Mouse (Mus musculus) myocyte (in vitro differentiated cells): ENCODE results near the gene Cask. TPM values are rescaled to one million over a fixed set of nuclear protein-coding genes. Genes with fewer than 3 reads are reported as not detected.
"Not testable (repeated sequence)": the region's sequence is repeated elsewhere in the genome, so short reads cannot be mapped to it uniquely, and the experiment has no call there.

Experiments used
- H3K27me3 ChIP-seq: one replicate; pipeline ENCODE4 v1.6.1; 2011; ENCODE audit not compliant: control insufficient read depth, insufficient read depth, insufficient read length
- H3K36me3 ChIP-seq: one replicate; pipeline ENCODE4 v1.6.1; 2011; ENCODE audit not compliant: control insufficient read depth, insufficient read depth
- H3K4me2 ChIP-seq: one replicate; pipeline ENCODE4 v1.6.1; 2011; ENCODE audit warnings: low read depth, control low read depth
- H3K4me3 ChIP-seq: one replicate; pipeline ENCODE4 v1.5.1; 2011; ENCODE audit warnings: mild to moderate bottlenecking, control low read depth, moderate library complexity
- H3K79me2 ChIP-seq: one replicate; pipeline ENCODE4 v1.6.1; 2011; ENCODE audit not compliant: control insufficient read depth, insufficient read depth
- H3ac ChIP-seq: one replicate; pipeline ENCODE4 v1.6.1; 2011; ENCODE audit not compliant: control insufficient read depth, insufficient read length
- CEBPB ChIP-seq: IDR thresholded peaks from 2 replicates; pipeline ENCODE4 v1.6.1; 2011; ENCODE audit warnings: mild to moderate bottlenecking, moderate library complexity; ENCODE audit not compliant: poor library complexity, insufficient read depth, severe bottlenecking
- E2F4 ChIP-seq: IDR thresholded peaks from one replicate; pipeline ENCODE4 v1.6.1; 2011; ENCODE audit warnings: mild to moderate bottlenecking, control low read depth, moderate library complexity; ENCODE audit not compliant: insufficient read depth
- MAX ChIP-seq: IDR thresholded peaks from one replicate; pipeline ENCODE4 v1.6.1; 2011; ENCODE audit warnings: low read depth, mild to moderate bottlenecking, control low read depth
- MYOD1 ChIP-seq, 3 experiments: IDR thresholded peaks; one replicate each; pipeline ENCODE4 v1.6.1; 2011; ENCODE audit warnings: control low read depth in 2 of 3, low read depth in 2 of 3, mild to moderate bottlenecking in 2 of 3, moderate library complexity in 1 of 3; ENCODE audit not compliant: insufficient read length in 2 of 3, control insufficient read depth in 1 of 3
- MYOG ChIP-seq, 3 experiments: IDR thresholded peaks; one replicate each; pipeline ENCODE4 v1.6.1; 2011; ENCODE audit warnings: control low read depth in 2 of 3, low read depth in 2 of 3, mild to moderate bottlenecking in 2 of 3; ENCODE audit not compliant: insufficient read length in 2 of 3, control insufficient read depth in 1 of 3, insufficient read depth in 1 of 3
- POLR2A ChIP-seq: IDR thresholded peaks from one replicate; pipeline ENCODE4 v1.6.1; 2011; ENCODE audit warnings: low read depth, mild to moderate bottlenecking, control low read depth, moderate library complexity; ENCODE audit not compliant: insufficient read length
- POLR2AphosphoS2 ChIP-seq: IDR thresholded peaks from one replicate; pipeline ENCODE4 v1.6.1; 2011; ENCODE audit warnings: low read depth, control low read depth; ENCODE audit not compliant: insufficient read length
- REST ChIP-seq: IDR thresholded peaks from one replicate; pipeline ENCODE4 v1.6.1; 2011; ENCODE audit warnings: mild to moderate bottlenecking, control low read depth, moderate library complexity; ENCODE audit not compliant: insufficient read depth, insufficient read length
- SRF ChIP-seq: IDR thresholded peaks from one replicate; pipeline ENCODE4 v1.6.1; 2011; ENCODE audit warnings: low read depth; ENCODE audit not compliant: control insufficient read depth, insufficient read length
- TCF12 ChIP-seq: IDR thresholded peaks from one replicate; pipeline ENCODE4 v1.6.1; 2011; ENCODE audit warnings: mild to moderate bottlenecking, control low read depth; ENCODE audit not compliant: poor library complexity, insufficient read depth, severe bottlenecking
- TCF3 ChIP-seq: IDR thresholded peaks from one replicate; pipeline ENCODE4 v1.6.1; 2011; ENCODE audit warnings: low read depth, control low read depth; ENCODE audit not compliant: insufficient read length
- USF1 ChIP-seq: IDR thresholded peaks from one replicate; pipeline ENCODE4 v1.6.1; 2011; ENCODE audit warnings: low read depth, mild to moderate bottlenecking, control low read depth, moderate library complexity
- polyA plus RNA-seq: library from polyadenylated mRNA; unstranded; fragments of >200 nt; fragmentation: generic; extraction: Trizol; gene quantifications from one replicate; pipeline ENCODE4 v1.2.1, GENCODE M21; 2012; ENCODE audit warnings: missing spikeins

Cask gene
- polyA plus RNA-seq, 1 experiment = 12.0 TPM

DNA sequence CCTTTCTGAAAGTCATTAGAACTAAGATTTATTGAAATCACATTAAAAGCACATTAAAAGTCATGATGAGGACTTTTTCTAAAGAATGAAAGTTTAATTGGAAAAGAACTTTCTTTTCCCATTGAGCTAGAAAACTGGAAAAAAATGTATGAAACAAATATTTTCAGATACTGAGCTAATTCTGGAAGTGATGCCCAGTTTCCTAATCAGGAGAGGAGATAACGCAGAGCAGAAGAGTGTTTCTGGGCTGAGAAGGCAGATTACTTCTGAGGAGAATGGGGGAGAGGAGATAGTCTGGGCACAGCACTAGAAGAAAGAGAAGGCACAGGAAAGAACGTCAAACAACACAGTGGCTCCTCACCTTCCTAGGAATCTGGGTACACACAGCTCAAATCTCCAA lies 110.1 kb downstream of the Cask start:
- TF ChIP-seq CEBPB = no peak
- TF ChIP-seq POLR2AphosphoS2 = no peak
- TF ChIP-seq MYOD1 (IDR thresholded peaks at IDR 0.05; ENCODE audit: control insufficient read depth in 1 of 3, insufficient read length in 2 of 3, low read depth in 2 of 3) = no peak
- TF ChIP-seq E2F4 = no peak
- TF ChIP-seq REST = no peak
- H3K4me3 ChIP-seq = no peak overlapping the region
- no peaks in the 10 kb centered on the region for H3K79me2 ChIP-seq
- no peak overlapping the region for H3K4me2 ChIP-seq
- no peaks in the 10 kb centered on the region for H3K27me3 ChIP-seq
- no peak overlapping the region for H3ac ChIP-seq
- no peaks in the 10 kb centered on the region for H3K36me3 ChIP-seq

DNA sequence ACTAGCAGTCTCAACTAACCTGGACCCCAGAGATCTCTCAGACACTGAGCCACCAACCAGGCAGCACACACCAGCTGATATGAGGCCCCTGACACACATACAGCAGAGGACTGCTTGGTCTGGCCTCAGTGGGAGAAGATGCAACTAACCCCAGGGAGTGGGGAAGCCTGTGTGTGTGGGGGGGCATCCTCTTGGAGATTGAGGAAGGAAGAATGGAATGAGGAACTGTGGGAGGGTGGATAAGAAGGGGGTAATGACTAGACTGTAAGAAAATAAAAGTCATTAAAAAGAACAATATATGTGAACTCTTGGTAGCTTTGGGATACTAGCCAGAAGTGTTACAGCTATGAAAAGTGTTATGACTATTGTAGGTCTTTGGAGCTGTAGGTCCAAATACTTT lies 120.4 kb downstream of the Cask start:
- H3ac ChIP-seq, H3K27me3 ChIP-seq, H3K36me3 ChIP-seq, H3K79me2 ChIP-seq, H3K4me2 ChIP-seq, H3K4me3 ChIP-seq: not testable (repeated sequence)

DNA sequence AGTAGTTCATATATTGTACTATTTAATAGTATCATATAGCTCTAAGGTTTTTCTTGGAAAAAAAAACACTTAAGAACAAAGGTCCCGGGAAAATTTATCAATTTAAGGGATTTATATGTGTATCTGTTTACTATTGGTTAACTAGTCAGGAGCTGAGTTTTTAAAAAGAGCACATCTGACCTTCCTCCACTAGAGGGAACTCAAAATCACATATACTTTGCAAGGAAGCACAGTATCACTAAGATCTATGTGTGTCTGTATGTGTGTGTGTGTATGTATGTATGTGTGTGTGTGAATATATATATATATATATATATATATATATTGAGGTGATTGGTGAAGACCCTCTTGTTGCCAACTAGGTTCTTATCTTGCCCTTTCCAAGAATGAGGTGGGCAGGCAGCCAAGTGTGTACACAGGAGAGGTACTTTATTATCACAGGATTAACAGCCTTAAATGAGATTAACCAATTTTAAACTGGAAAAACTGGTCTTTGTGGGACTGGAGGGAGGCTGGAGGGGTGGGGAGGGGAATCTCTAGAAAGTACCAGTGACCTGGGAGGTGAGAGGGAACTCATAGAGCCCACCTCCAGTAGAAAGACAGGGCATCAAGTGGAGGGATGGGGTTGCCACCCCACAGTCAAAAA lies 121.2 kb downstream of the Cask start:
- Histone ChIP-seq H3K4me2 (no peak overlapping the region), H3K27me3 (no peaks in the 10 kb centered on the region), H3K79me2 (no peaks in the 10 kb centered on the region), H3K36me3 (no peaks in the 10 kb centered on the region), H3ac (no peak overlapping the region), H3K4me3 (no peak overlapping the region)
- no peak for TF ChIP-seq CEBPB
- no peak for TF ChIP-seq REST
- no peak for TF ChIP-seq POLR2A
- TF ChIP-seq MAX = no peak
- no peak for TF ChIP-seq MYOD1 (IDR thresholded peaks at IDR 0.05; ENCODE audit: control insufficient read depth in 1 of 3, insufficient read length in 2 of 3, low read depth in 2 of 3)
- TF ChIP-seq SRF = no peak
- no peak for TF ChIP-seq E2F4
- TF ChIP-seq POLR2AphosphoS2 = no peak
- no peak for TF ChIP-seq USF1
- TF ChIP-seq MYOG (IDR thresholded peaks at IDR 0.05; ENCODE audit: control insufficient read depth in 1 of 3, insufficient read depth in 1 of 3, insufficient read length in 2 of 3, low read depth in 2 of 3) = no peak
- TF ChIP-seq TCF3 = no peak
- no peak for TF ChIP-seq TCF12

DNA sequence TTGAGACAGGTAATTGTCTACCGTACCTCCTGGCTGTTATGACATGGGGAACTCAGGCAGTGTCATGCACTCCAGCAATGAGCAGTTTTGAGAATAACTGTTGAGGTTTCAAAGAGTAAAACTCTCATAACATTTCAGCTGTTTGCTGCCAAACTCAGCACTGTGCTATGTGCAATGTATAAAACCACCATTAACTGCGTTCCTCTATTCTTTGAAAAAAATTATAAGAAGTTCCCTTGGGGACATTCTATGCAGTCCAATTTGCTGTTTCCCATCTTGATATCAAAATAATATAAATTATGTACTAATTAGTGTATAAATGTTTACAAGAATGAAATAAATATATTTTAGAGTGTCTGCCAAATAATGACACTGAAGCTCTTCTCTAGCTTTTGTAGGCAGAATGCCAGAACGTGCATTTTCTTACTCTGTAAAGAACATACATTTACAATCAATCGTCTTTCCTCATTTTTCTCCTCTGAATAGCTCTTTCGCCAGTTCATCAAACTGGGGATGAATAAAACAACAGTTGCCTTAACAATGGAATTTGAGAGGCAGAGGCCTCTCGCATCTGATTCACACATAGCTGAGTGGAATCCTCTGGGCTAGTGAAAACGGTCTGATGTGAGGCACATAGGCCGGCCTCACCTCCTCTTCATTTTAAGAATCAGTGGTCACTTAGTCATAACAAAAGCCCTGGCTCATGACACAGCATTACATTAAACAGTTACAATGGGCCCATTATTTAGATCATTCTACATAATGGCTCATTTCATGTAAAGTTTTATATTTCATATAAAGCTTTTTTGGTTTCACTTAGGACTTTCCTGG lies 125.4 kb downstream of the Cask start:
- Histone ChIP-seq H3K27me3 (no peaks in the 10 kb centered on the region), H3K4me3 (no peak overlapping the region), H3K79me2 (no peaks in the 10 kb centered on the region), H3ac (no peak overlapping the region), H3K4me2 (peak overlapping the region; percentile 27), H3K36me3 (no peaks in the 10 kb centered on the region)
- TF ChIP-seq CEBPB (no peak), MAX (no peak), TCF12 (no peak), POLR2A (no peak)

DNA sequence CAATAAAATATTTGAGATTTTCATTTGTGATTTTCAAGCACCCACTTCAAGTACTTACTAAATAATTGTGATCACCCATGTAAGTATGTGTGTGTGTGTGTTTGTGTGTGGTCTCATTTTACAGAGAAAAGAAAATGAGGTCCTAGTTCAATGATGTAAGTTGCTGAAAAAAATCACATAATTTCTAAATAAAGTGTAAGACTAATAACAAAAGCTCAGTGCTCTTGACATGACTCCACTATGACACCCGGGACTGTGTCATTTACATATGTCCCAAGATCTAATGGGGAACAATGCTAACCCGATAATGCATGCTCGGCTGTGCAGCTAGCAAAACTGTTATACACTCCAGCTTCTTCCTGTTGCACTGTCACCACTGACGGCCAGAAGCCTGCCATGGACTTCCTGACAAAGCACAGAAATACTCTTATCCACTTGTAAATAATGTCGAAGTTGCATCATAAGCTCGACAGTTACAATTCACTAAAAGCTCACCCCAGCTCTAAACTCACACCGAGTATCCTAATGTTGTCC lies 130.8 kb downstream of the Cask start:
- no peaks in the 10 kb centered on the region for H3K27me3 ChIP-seq
- TF ChIP-seq CEBPB = no peak
- TF ChIP-seq POLR2A = no peak
- TF ChIP-seq MYOD1 (IDR thresholded peaks at IDR 0.05; ENCODE audit: control insufficient read depth in 1 of 3, insufficient read length in 2 of 3, low read depth in 2 of 3) = no peak
- no peak for TF ChIP-seq REST
- no peak for TF ChIP-seq E2F4
- no peak overlapping the region for H3ac ChIP-seq
- H3K79me2 ChIP-seq = no peaks in the 10 kb centered on the region
- no peaks in the 10 kb centered on the region for H3K36me3 ChIP-seq
- H3K4me2 ChIP-seq = no peak overlapping the region
- H3K4me3 ChIP-seq = no peak overlapping the region
